Mouse (Mus musculus) liver, embryonic 14.5 days (tissue): ENCODE data around the gene Aoc1. TPM values are rescaled to one million over a fixed set of nuclear protein-coding genes. Genes with fewer than 3 reads are reported as not detected.

ENCODE experiments used
- ATAC-seq: fragments of 200-750 bp; cut with Nextera tagmentation; 2 replicates; pipeline ENCODE4 v1.8.0; 2017; ENCODE audit warnings: moderate number of reproducible peaks, mild to moderate bottlenecking, moderate library complexity; ENCODE audit not compliant: insufficient read depth
- DNase-seq, 3 experiments: peaks; one replicate each; pipeline ENCODE4 v3.0.0-alpha.2; 2012 to 2013; ENCODE audit warnings: low read depth in 3 of 3, low spot score in 3 of 3
- H3K27ac ChIP-seq: fragments of 300-500 bp; sonication (generic); 2 replicates; pipeline ENCODE4 v1.5.1; 2014; ENCODE audit warnings: moderate library complexity, mild to moderate bottlenecking, control low read depth, inconsistent platforms
- H3K27me3 ChIP-seq: fragments of 300-500 bp; sonication (generic); 2 replicates; pipeline ENCODE4 v1.6.1; 2014; ENCODE audit warnings: mild to moderate bottlenecking, low read length, moderate library complexity; ENCODE audit not compliant: control insufficient read depth, insufficient read depth
- H3K36me3 ChIP-seq: fragments of 300-500 bp; sonication (generic); replicated peaks from 2 replicates; pipeline ENCODE4 v1.6.1; 2014; ENCODE audit warnings: low read depth; ENCODE audit not compliant: control insufficient read depth, insufficient read depth
- H3K4me1 ChIP-seq, 2 experiments: fragments of 200-500 bp in 1 of 2; fragments of 300-500 bp in 1 of 2; sonication (generic) in 1 of 2; replicated peaks; 2 replicates each; pipeline ENCODE4 v1.6.1; 2012 to 2014; ENCODE audit warnings: antibody characterized with exemption in 1 of 2, inconsistent platforms in 1 of 2, low read length in 1 of 2; ENCODE audit not compliant: control insufficient read depth in 2 of 2, insufficient read depth in 2 of 2
- H3K4me2 ChIP-seq: fragments of 300-500 bp; sonication (generic); 2 replicates; pipeline ENCODE4 v1.6.1; 2014; ENCODE audit warnings: low read depth, mild to moderate bottlenecking, control low read depth, moderate library complexity
- H3K4me3 ChIP-seq, 2 experiments: fragments of 200-500 bp in 1 of 2; fragments of 300-500 bp in 1 of 2; sonication (generic) in 1 of 2; 2 replicates each; pipeline ENCODE4 v1.5.1; 2012 to 2014; ENCODE audit warnings: low read depth in 2 of 2, low read length in 2 of 2, mild to moderate bottlenecking in 2 of 2, control low read depth in 1 of 2, inconsistent platforms in 1 of 2, moderate library complexity in 1 of 2; ENCODE audit not compliant: insufficient read depth in 1 of 2
- H3K9ac ChIP-seq: fragments of 300-500 bp; sonication (generic); replicated peaks from 2 replicates; pipeline ENCODE4 v1.6.1; 2014; ENCODE audit warnings: mild to moderate bottlenecking, control low read depth, moderate library complexity
- H3K9me3 ChIP-seq: fragments of 300-500 bp; sonication (generic); 2 replicates; pipeline ENCODE4 v1.6.1; 2016; ENCODE audit warnings: low read length, mixed read lengths; ENCODE audit not compliant: control insufficient read depth
- CTCF ChIP-seq: IDR thresholded peaks from 2 replicates; pipeline ENCODE4 v1.5.1; 2016; ENCODE audit warnings: antibody characterized with exemption, low read depth, control low read depth
- EP300 ChIP-seq: IDR thresholded peaks from 2 replicates; pipeline ENCODE4 v1.6.1; 2016; ENCODE audit warnings: antibody characterized with exemption, low read depth
- WGBS: fragments of 180-500 bp; shearing (Covaris S2); extraction: QIAGEN DNeasy Blood & Tissue Kit; methylation state at CpG from one replicate; pipeline ENCODE4 v1.1.7; 2014; ENCODE audit not compliant: insufficient replicate concordance; 5-methylcytosine and 5-hydroxymethylcytosine counted together
- polyA plus RNA-seq, 2 experiments: library from polyadenylated mRNA; depleted of rRNA in 1 of 2; stranded (reverse) in 1 of 2; unstranded in 1 of 2; fragments of >200 nt; fragmentation: Nextera tagmentation in 1 of 2; extraction: Ambion mirVana in 1 of 2; gene quantifications; 2 replicates each; pipeline versions ENCODE4 v1.2.1 to v1.2.3; 2012 to 2014

Aoc1 gene
- polyA plus RNA-seq, 2 experiments: not detected

DNA sequence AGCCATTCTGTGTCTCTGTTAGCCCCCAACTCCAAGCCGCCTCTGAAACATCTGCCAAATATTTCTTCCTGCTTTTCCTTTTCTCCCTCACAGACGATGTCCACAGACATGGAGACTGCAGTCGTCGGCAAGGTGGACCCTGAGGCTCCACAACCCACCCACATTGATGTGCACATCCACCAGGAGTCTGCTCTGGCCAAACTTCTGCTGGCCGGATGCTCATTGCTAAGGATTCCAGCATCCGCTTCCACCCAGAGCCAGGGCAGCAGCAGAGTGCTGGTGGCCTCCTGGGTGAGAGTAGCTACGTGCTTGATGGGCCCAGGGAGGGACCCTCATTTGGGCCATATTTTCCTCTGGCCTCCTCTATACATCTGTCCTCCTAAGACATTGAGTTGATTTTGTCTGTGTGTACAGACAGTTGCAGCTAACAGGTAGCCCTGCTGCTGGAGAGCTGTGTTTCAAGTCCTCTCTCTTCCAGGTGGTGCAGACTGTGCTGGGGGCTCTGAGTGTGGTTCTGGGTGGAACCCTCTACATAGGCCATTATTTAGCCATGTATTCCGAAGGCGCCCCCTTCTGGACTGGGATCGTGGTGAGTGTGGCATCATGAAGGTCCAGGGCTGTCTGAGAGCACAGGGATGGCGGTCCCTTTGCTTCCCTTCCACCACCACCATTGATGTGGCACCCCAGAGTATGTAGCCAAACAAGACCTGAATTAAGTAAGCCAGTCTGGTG lies 30.4 kb upstream of the Aoc1 start:
- Histone ChIP-seq H3K27me3 (no peaks in the 10 kb centered on the region), H3K9ac (no peak overlapping the region), H3K27ac (no peak overlapping the region), H3K36me3 (no peaks in the 10 kb centered on the region), H3K4me1 (no peaks in the 10 kb centered on the region), H3K4me2 (peak overlapping the region; percentile 16), H3K9me3 (no peaks in the 10 kb centered on the region), H3K4me3 (peak overlapping the region; percentile 33 to 62; a peak in 3 of 4 replicates)
- WGBS: 48% methylated on average over 11 of the region's 11 CpGs
- DNase-seq (no peak), ATAC-seq (no peak)
- TF ChIP-seq EP300 (no peak), CTCF (peak; percentile 41)

DNA sequence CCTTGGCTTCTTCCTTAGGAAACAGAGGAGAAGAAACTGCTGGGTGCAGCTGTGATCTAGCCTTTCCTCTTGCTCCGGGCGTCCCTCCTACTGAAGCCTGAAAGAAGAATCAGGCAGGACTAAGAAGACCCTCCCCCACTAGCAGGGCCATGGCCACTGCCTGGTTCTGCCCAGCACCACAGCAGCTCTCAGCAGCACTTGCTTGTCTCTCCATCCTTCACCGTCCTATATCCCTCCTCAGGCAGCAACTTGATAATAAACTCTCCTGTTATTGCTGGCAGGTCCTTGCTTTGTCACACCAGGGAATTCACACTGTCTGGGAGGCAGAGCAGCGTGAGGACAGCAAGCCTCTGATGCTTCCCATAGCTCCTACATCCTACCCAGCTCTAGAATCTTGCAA lies 27.6 kb upstream of the Aoc1 start:
- no peaks in the 10 kb centered on the region for H3K4me1 ChIP-seq
- TF ChIP-seq CTCF: no peak
- 58% methylated on average over 4 of the region's 4 CpGs for WGBS
- DNase-seq (no peak), ATAC-seq (no peak)
- H3K27me3 ChIP-seq: no peaks in the 10 kb centered on the region
- no peak overlapping the region for H3K9ac ChIP-seq
- no peak overlapping the region for H3K4me2 ChIP-seq
- H3K4me3 ChIP-seq: no peak overlapping the region
- no peaks in the 10 kb centered on the region for H3K9me3 ChIP-seq
- no peaks in the 10 kb centered on the region for H3K36me3 ChIP-seq
- no peak overlapping the region for H3K27ac ChIP-seq

DNA sequence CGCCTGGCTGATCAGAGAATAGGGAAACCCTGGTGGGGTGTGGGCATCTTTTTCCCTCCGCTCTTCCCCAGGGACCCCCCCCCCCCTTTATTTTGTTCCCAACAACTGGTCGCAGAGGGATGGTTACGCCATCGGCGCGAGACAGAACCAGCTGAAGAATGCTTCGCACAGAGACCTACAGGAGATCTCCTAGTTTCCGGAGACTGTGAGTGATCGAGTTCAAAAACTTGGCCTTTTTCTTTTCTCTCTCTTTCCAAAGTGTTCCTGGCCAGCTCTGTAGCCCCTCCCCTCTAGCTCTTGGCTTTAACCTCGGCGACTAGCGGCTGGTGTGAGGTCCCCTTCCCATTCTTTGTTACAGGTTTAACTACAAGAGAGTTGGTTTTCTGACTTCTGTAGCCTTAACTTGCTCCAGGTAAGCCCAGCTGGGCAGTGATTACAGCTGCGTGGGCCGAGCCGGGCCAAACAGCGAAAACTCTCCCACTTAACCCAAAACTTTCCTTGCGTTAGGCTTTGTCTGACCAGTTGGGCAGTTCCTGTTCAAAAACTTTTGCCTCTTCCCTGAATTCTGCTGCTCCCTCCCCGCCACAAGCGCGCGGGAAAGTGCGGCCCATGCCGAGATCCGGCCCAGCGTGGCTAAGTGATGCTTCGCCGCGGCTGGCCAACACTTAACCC lies 20.7 kb upstream of the Aoc1 start:
- Histone ChIP-seq H3K9me3 (no peaks in the 10 kb centered on the region), H3K27ac (no peak overlapping the region), H3K9ac (no peak overlapping the region), H3K4me3 (peak overlapping the region; percentile 19 to 20; a peak in 2 of 4 replicates), H3K27me3 (no peaks in the 10 kb centered on the region; the same call in 1 of the 2 replicates), H3K4me1 (no peaks in the 10 kb centered on the region), H3K4me2 (peak overlapping the region; percentile 34), H3K36me3 (no peaks in the 10 kb centered on the region)
- DNase-seq (no peak), ATAC-seq (no peak)
- 2% methylated on average over 29 of the region's 29 CpGs for WGBS
- TF ChIP-seq CTCF (no peak), EP300 (no peak)

DNA sequence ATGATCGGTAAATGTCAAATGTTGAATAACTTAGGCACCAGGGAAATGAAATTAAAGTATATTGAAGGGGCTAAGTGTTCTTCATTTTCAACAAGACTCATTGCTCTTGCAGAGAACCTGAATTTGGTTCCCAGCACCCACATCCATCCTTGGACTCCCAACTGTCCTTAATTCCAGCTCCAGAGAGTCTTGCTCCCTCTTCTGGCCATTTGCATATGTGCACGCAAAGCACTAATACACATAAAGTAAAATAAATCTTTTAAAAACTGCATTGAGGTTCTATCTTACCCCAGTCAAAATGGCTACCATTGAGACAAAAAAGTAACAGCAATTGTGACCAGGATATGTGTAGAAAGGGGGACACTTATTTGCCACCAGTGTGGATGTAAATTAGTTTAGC lies 18.5 kb upstream of the Aoc1 start:
- DNase-seq (no peak), ATAC-seq (no peak)
- no peak overlapping the region for H3K4me2 ChIP-seq
- no peaks in the 10 kb centered on the region; the same call in 1 of the 2 replicates for H3K27me3 ChIP-seq
- H3K4me3 ChIP-seq: no peak overlapping the region
- TF ChIP-seq CTCF (peak; percentile 11; the same call in 1 of the 2 replicates), EP300 (no peak)
- H3K27ac ChIP-seq: no peak overlapping the region
- H3K4me1 ChIP-seq: no peaks in the 10 kb centered on the region
- H3K9ac ChIP-seq: no peak overlapping the region
- WGBS: 75% methylated on average over 2 of the region's 2 CpGs
- H3K36me3 ChIP-seq: no peaks in the 10 kb centered on the region
- no peaks in the 10 kb centered on the region for H3K9me3 ChIP-seq

DNA sequence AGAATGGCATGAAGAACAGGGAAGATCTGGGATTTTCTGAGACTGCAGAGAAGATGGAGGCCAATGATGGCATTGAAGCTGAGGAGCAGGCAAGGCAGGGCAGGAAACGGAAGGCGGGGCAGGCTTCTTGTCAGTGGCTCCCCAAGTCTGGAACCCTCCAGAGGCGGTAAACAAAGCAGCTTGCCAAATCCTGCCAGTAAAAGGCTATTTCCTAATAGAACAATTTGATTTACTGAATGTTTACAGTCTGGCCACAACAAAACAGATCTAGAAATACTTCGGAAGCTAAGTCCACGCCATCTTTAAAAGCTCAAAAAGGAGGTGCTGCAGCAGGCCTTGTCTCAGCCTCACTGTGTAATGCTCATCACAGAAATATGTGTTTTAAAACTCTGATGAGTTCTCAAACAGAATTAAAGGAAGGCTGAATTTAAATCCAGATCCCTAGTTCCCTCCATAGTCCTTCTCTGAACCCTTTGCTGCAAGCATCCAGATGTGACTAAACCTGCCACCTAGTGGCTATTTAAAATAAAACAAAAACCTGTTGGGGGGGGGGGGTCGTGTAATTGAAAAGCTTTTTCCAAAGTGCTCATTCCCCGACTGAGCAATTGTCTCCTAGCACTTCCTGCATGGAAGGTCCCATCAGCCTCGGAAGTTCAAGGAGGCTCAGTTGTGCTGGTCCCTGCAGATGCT lies 14.9 kb upstream of the Aoc1 start:
- Histone ChIP-seq H3K27ac (no peak overlapping the region), H3K9me3 (no peaks in the 10 kb centered on the region)

More for the DNA sequence above, 14.9 kb upstream of the Aoc1 start:
- 32% methylated on average over 8 of the region's 8 CpGs for WGBS
- ATAC-seq: no peak
- Histone ChIP-seq H3K36me3 (no peaks in the 10 kb centered on the region), H3K9ac (no peak overlapping the region), H3K4me3 (no peak overlapping the region), H3K27me3 (no peaks in the 10 kb centered on the region), H3K4me2 (no peak overlapping the region), H3K4me1 (no peaks in the 10 kb centered on the region)
- DNase-seq: no peak
- no peak for TF ChIP-seq CTCF
- TF ChIP-seq EP300: no peak
